Mouse (Mus musculus): ENCODE data around the gene Ugt8a. TPM values are rescaled to one million over a fixed set of nuclear protein-coding genes. Genes with fewer than 3 reads are reported as not detected.

Gene Ugt8a
- total RNA-seq, 2 experiments from 2014 or later = 4.2 TPM; not detected in 1

DNA sequence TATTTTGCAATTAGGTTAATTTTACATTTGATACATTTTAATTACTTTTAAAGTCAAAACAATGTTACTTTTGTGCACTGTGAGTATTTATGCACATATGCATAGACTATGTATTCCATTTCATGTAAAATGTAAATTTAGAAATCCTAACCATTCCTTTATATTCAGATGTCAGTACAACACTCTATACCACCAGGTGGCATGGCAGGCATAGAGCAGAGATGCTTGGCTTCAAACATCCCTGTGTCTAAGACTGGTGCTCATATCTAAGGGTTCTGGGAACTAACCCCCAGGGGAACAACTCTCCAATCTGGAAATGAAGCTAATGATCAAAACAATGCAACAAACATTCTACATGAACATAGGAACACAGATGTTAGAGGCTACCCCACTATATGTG lies 56.6 kb downstream of the Ugt8a start:
- ATAC-seq (replicated peaks; ENCODE audit: low FRiP score, poor library complexity, severe bottlenecking) = no peak

GRCm38 (mm10) chr3:125874371-125874770 lies 64.0 kb downstream of the Ugt8a start:
- no peak for ATAC-seq (replicated peaks; ENCODE audit: low FRiP score, poor library complexity, severe bottlenecking)

DNA sequence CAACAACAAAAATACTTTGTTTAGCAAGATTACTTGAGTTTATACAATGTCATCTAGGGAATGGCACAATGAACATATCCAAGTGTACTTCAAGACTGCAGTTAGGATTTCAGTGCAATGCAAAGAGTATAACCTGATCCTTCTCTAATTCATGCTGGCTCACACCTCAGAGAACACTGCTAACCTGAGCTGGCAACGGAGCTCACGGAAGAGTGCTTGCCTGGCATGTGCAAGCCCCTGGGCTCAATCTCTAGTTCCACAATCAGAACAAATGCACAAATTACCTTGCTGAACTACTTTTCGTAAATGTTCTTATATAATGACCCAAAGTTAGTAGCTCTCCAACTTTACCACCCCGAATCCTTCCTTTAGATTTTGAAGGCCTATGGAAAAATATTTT lies 68.5 kb downstream of the Ugt8a start:
- ATAC-seq (replicated peaks; ENCODE audit: low FRiP score, poor library complexity, severe bottlenecking) = no peak

GRCm38 (mm10) chr3:125861601-125862000 lies 76.8 kb downstream of the Ugt8a start:
- ATAC-seq (replicated peaks; ENCODE audit: low FRiP score, poor library complexity, severe bottlenecking) = no peak

DNA sequence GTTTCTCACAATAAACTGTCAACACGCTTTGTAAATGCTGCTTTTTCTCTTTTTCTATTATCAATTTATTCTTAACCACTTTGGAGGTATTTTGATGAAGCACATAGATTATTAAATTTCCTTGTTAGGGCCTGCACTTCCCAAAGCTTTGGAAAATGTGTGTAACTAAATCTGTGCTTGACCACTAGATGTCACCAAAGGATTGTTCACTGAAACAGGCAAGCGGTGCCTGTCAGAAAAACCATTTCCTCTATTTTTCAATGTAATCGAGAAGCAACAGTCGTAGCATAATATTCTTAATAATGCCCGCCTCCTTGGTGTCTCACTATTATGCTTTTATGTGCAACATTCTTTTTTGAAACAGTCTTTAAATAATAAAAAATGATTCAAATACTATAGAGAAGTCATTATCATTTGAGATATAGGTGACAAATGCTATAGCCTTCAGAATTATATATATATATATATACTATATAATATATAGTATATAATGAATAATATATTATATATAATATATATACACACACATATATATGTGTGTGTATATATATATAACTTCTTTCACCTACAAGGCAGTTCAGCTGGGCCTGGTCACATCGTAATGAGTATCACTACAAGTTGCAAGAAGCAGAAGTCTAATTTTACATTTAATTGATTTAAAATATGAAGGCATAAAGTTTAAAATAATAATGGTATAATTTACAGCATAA lies 89.1 kb downstream of the Ugt8a start:
- ATAC-seq (replicated peaks; ENCODE audit: low FRiP score, poor library complexity, severe bottlenecking) = no peak

GRCm38 (mm10) chr3:125828051-125828450 lies 110.4 kb downstream of the Ugt8a start:
- no peak for ATAC-seq (replicated peaks; ENCODE audit: low FRiP score, poor library complexity, severe bottlenecking)

DNA sequence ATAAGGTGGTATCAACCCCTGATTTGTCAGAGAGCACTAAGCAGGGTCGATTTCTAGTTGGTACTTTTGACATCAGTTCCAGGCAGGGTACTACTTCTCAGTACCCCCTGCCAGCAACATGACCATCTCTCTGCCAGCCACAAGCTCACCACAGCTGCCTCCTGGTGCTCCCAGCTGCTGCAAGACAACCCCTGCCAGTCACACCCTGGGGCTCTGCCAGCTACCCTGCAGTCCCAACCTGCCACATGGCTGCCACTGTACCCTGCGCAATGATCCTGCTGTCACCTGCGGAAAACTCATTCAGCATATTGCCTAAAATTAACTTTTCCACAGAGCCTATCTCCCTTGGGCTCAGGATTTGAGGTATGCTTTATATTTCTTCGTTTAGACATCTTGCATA lies 111.2 kb downstream of the Ugt8a start:
- no peak for ATAC-seq (replicated peaks; ENCODE audit: low FRiP score, poor library complexity, severe bottlenecking)

DNA sequence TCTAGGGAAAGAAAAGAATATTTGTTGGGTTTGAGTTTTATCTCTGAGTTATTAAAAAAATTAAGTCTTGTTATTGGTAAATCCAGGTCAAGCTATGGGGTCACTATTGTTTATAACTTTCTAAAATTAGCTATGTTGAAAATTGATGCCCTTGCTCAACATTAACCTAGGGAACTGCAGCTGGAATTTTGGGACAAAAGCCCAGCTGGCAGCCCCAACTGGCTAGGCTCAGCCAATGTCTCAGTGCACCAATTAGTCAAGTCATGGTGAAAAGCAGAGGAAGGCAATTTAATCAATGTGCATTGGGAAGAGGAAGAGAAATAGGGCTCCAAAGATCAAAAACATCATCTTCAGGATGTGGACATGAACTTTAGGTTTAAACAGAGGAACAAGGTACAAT lies 118.7 kb downstream of the Ugt8a start:
- ATAC-seq (replicated peaks; ENCODE audit: low FRiP score, poor library complexity, severe bottlenecking) = no peak
